Mouse (Mus musculus) ES-Bruce4 (cell line): ENCODE results near the gene Apba1.

ENCODE experiments used
- CTCF ChIP-seq: IDR thresholded peaks from one replicate; pipeline ENCODE4 v1.8.1; 2011; ENCODE audit warnings: low read depth, low read length
- EP300 ChIP-seq: IDR thresholded peaks from 2 replicates; pipeline ENCODE4 v1.6.1; 2011; ENCODE audit warnings: low read depth, low read length; ENCODE audit not compliant: insufficient read depth
- POLR2A ChIP-seq: IDR thresholded peaks from one replicate; pipeline ENCODE4 v1.8.1; 2011; ENCODE audit warnings: low read length; ENCODE audit not compliant: insufficient read depth

- TF ChIP-seq CTCF (peak; percentile 31), POLR2A (no peak), EP300 (no peak)
Observed at GRCm38 (mm10) chr19:23893946-23894345, 135.3 kb downstream of the Apba1 start.
